Comparison of ENCODE assay signal across 9 mouse cellular contexts in genomic region chr8:124657961-124658360, GRCm38 (mm10). TPM values are rescaled to one million over a fixed set of nuclear protein-coding genes. Genes with fewer than 3 reads are reported as not detected.
DNase-seq lines count a peak whose midpoint lies in the region; ATAC-seq and TF ChIP-seq lines count a peak whose summit lies in the region.
"Had no signal": no experiment of that assay in that cellular context is flagged by ENCODE, and none has a peak within 500 bp of the region (broad histone marks: within the 10 kb centered on the region; RNA-seq: fewer than 3 reads in every experiment).

No protein-coding gene starts in this region.

- peaks cover 82% of the 10 kb centered on the region for H3K4me1 ChIP-seq in heart, embryonic 15.5 days (replicated peaks)
- H3K4me1 ChIP-seq in testis, adult 2 months (ENCODE audit: control insufficient read depth, insufficient read depth, low read length): peaks cover 11% of the 10 kb centered on the region
- H3K4me1 ChIP-seq in liver, embryonic 12.5 days: peaks cover 88% of the 10 kb centered on the region

- no peak overlapping the region for H3K9ac ChIP-seq in heart, embryonic 15.5 days
- 0 out of 2 replicates have a peak overlapping the region, but pooled peaks have one; percentile 0 for H3K9ac ChIP-seq in liver, embryonic 12.5 days

- H3K4me3 ChIP-seq in heart, embryonic 15.5 days: no peak overlapping the region; the same call in 1 of the 2 replicates
- no peak overlapping the region for H3K4me3 ChIP-seq in testis, adult 2 months (ENCODE audit: control insufficient read depth, low read depth, low read length)
- peak overlapping the region; percentile 1; the same call in 1 of the 2 replicates for H3K4me3 ChIP-seq in liver, embryonic 12.5 days

- no peak for DNase-seq in heart, adult 18-20 months
- DNase-seq in testis, postnatal 14 days (ENCODE audit: low spot score): no peak
- no peak for DNase-seq in adrenal gland, postnatal 36 days
- no peak for DNase-seq in ovary, postnatal 10 days (ENCODE audit: low spot score)

- WGBS in heart, embryonic 15.5 days: 31% methylated on average over 7 of the region's 7 CpGs
- WGBS in liver, embryonic 12.5 days (ENCODE audit: insufficient replicate concordance): 38% methylated on average over 7 of the region's 7 CpGs

- no peaks in the 10 kb centered on the region for H3K9me3 ChIP-seq in heart, embryonic 15.5 days (replicated peaks)
- no peaks in the 10 kb centered on the region for H3K9me3 ChIP-seq in liver, embryonic 12.5 days (replicated peaks)
- H3K9me3 ChIP-seq: G1E had no signal

- H3K27ac ChIP-seq in heart, embryonic 15.5 days: peak overlapping the region; percentile 98
- peak overlapping the region; percentile 55; the same call in 1 of the 2 replicates for H3K27ac ChIP-seq in testis, adult 2 months (ENCODE audit: control insufficient read depth, insufficient read depth, low read depth, low read length)
- peak overlapping the region; percentile 82 for H3K27ac ChIP-seq in liver, embryonic 12.5 days

- H3K36me3 ChIP-seq in heart, embryonic 15.5 days: no peaks in the 10 kb centered on the region
- H3K36me3 ChIP-seq in testis, adult 2 months (ENCODE audit: control insufficient read depth, insufficient read depth, low read length): no peaks in the 10 kb centered on the region
- H3K36me3 ChIP-seq in liver, embryonic 12.5 days: peaks cover 3% of the 10 kb centered on the region; the same call in 1 of the 2 replicates

- TF ChIP-seq CTCF in testis, adult 2 months (IDR thresholded peaks at IDR 0.05; ENCODE audit: control insufficient read depth, insufficient read depth, insufficient replicate concordance, low read depth, low read length): no peak

- TF ChIP-seq POLR2A in testis, adult 2 months (IDR thresholded peaks at IDR 0.05; ENCODE audit: control insufficient read depth, low read depth, low read length): no peak

- peak overlapping the region; percentile 47 for H3K4me2 ChIP-seq in heart, embryonic 15.5 days
- peak overlapping the region; percentile 53 for H3K4me2 ChIP-seq in liver, embryonic 12.5 days

- no peaks in the 10 kb centered on the region for H3K27me3 ChIP-seq in heart, embryonic 15.5 days
- no peaks in the 10 kb centered on the region for H3K27me3 ChIP-seq in testis, adult 2 months (ENCODE audit: control insufficient read depth, insufficient read depth, low read length)
- no peaks in the 10 kb centered on the region for H3K27me3 ChIP-seq in liver, embryonic 12.5 days (replicated peaks)

- peak; percentile 37; the same call in 1 of the 2 replicates for ATAC-seq in heart, embryonic 15.5 days (replicated peaks; ENCODE audit: insufficient number of reproducible peaks, insufficient read depth, low FRiP score, low read depth)
- peak; percentile 90 for ATAC-seq in liver, embryonic 12.5 days
- ATAC-seq in monocyte, adult 5-6 weeks (replicated peaks; ENCODE audit: insufficient number of reproducible peaks, low FRiP score, low TSS enrichment, poor library complexity, severe bottlenecking): no peak

RNA-seq across cellular contexts. Expression of gene 2310022B05Rik, which starts 5.2 kb away (rescaled TPM):
- polyA plus RNA-seq in heart, embryonic 15.5 days (2015; fragmentation: Nextera tagmentation; extraction: Ambion mirVana): 40.9 and 49.2 TPM in 2 replicates
- 10 to 100 TPM; 50.8 to 70.0 TPM for total RNA-seq in heart, adult 18-20 months (2021)
- polyA plus RNA-seq in testis, adult 2 months (2012; rRNA removed): 15.9 and 17.3 TPM in 2 replicates
- 9.4 and 10.2 TPM in 2 replicates for polyA plus RNA-seq in liver, embryonic 12.5 days (2016; fragmentation: Nextera tagmentation; extraction: Ambion mirVana)
- total RNA-seq in adrenal gland, postnatal 36 days (2021): 10 to 100 TPM; 38.9 to 47.8 TPM
- 1.1 to 3.5 TPM (median 3.2 TPM) in 3 replicates for total RNA-seq in monocyte, adult 5-6 weeks (2017)
